Mouse (Mus musculus): ENCODE measurements at regions not wholly inside any gene's neighbourhood (a gene's known extent, or its start where the extent isn't known, plus 50 kb on each side); places are given as distances from the start of the nearest gene placed in this dataset.

DNA sequence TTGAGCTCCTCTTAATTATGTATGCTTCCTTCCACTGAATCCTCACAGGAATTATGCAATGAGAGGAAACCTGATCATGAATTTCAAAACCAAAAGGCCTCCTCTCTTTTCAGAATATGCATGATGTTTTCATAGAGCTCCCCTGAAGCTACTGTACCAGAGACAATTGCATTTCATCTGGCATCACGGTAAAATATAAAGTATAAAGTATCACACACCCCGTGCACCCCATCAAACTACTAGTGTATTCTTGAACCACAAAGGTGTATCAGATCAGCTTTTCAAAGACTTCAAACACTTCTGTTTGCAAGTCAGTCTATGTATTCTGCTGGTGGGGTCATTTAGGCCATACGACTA, 144.4 kb upstream of the Cxadr start:
- H3K27ac ChIP-seq (ENCODE audit: control insufficient read depth, low read depth, low read length): no peak overlapping the region
- no peaks in the 10 kb centered on the region for H3K36me3 ChIP-seq (ENCODE audit: control insufficient read depth in 1 of 2, insufficient read depth in 2 of 2, low read length in 2 of 2)
- DNase-seq (ENCODE audit: low read depth, low spot score): no peak
- no peaks in the 10 kb centered on the region; a peak in 1 of 4 replicates for H3K27me3 ChIP-seq (ENCODE audit: control insufficient read depth in 1 of 2, insufficient read depth in 2 of 2, low read length in 2 of 2)
- no peak for TF ChIP-seq NELFE (IDR thresholded peaks at IDR 0.05; ENCODE audit: low read depth, low read length)
- no peak for TF ChIP-seq GATA1 (IDR thresholded peaks at IDR 0.05; ENCODE audit: low read depth, low read length)
- no peak for TF ChIP-seq UBTF (IDR thresholded peaks at IDR 0.05; ENCODE audit: borderline replicate concordance, insufficient read depth, low read depth, low read length)
- TF ChIP-seq MYB (IDR thresholded peaks at IDR 0.05; ENCODE audit: low read depth, low read length): no peak
- TF ChIP-seq RCOR1 (IDR thresholded peaks at IDR 0.05; ENCODE audit: low read depth, low read length): no peak
- TF ChIP-seq MXI1 (IDR thresholded peaks at IDR 0.05; ENCODE audit: low read depth, low read length): no peak
- TF ChIP-seq TBP (IDR thresholded peaks at IDR 0.05; ENCODE audit: low read depth, low read length): no peak
- TF ChIP-seq BHLHE40 (IDR thresholded peaks at IDR 0.05; ENCODE audit: borderline replicate concordance, low read depth, low read length): no peak
- TF ChIP-seq POLR2AphosphoS2 (IDR thresholded peaks at IDR 0.05; ENCODE audit: low read length): no peak
- TF ChIP-seq GABPA (IDR thresholded peaks at IDR 0.05; ENCODE audit: low read depth, low read length): no peak
- TF ChIP-seq ZC3H11A (IDR thresholded peaks at IDR 0.05; ENCODE audit: low read depth, low read length): no peak
- no peak for TF ChIP-seq USF2 (IDR thresholded peaks at IDR 0.05; ENCODE audit: borderline replicate concordance in 1 of 2, insufficient read depth in 1 of 2, low read depth in 1 of 2, low read length in 2 of 2)
- no peak for TF ChIP-seq MAX (IDR thresholded peaks at IDR 0.05; ENCODE audit: low read length)
- no peak overlapping the region for H3K9ac ChIP-seq (ENCODE audit: control insufficient read depth, low read depth, low read length, poor library complexity, severe bottlenecking)
- no peak overlapping the region for H3K4me3 ChIP-seq (ENCODE audit: control insufficient read depth in 1 of 2, insufficient read depth in 1 of 2, low read depth in 2 of 2, low read length in 2 of 2)
- no peaks in the 10 kb centered on the region for H3K79me2 ChIP-seq (ENCODE audit: control insufficient read depth, insufficient read depth, low read length, poor library complexity)
- no peaks in the 10 kb centered on the region for H3K4me1 ChIP-seq (ENCODE audit: control insufficient read depth in 1 of 2, insufficient read depth in 2 of 2, low read length in 2 of 2)
- no peaks in the 10 kb centered on the region for H3K9me3 ChIP-seq (replicated peaks; ENCODE audit: insufficient read depth, low read length)

DNA sequence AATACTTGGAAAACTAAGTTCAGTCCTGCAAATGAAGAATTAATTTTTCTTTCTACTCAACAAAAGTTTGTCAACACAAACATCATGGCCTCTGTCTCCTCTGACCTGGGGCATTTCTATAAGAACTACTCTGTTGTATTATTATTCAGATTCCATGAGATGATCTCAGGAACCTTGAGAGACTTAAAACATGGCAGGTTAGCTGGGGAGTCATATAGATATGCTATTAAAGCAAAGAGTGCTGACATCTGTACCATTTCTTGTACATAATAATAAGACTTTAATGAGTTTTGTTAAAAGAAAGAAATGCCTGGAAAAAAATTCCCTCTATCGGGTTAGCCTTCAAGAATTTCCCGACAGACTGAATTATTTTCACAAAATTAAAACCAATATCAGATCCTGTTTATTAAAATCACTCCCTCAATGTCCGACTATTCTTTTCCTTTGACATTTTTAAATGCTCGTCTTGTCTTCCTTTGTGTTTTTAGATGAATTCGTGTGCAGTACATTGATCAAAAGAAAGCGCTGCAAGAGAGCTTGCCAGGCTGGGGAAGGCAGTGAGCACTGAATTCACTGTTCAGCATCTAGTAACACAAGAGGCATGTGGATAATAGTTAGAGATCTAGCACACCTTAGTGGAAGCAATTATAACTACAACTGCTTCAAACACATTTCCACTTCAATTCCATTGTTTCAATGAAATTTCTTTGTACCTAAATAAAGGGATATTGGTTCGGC, 145.0 kb upstream of the Cxadr start:
- no peak overlapping the region for H3K9ac ChIP-seq (ENCODE audit: control insufficient read depth, low read depth, low read length, poor library complexity, severe bottlenecking)
- H3K79me2 ChIP-seq (ENCODE audit: control insufficient read depth, insufficient read depth, low read length, poor library complexity): no peaks in the 10 kb centered on the region
- DNase-seq (ENCODE audit: low read depth, low spot score): no peak
- TF ChIP-seq POLR2A (IDR thresholded peaks at IDR 0.05; ENCODE audit: control insufficient read depth in 1 of 2, insufficient read depth in 1 of 2, low read depth in 1 of 2, low read length in 2 of 2, poor library complexity in 1 of 2) (no peak), ZKSCAN1 (IDR thresholded peaks at IDR 0.05; ENCODE audit: low read depth, low read length) (no peak), ZC3H11A (IDR thresholded peaks at IDR 0.05; ENCODE audit: low read depth, low read length) (no peak), MEF2A (IDR thresholded peaks at IDR 0.05; ENCODE audit: extremely low read depth, insufficient replicate concordance, low read depth, low read length, poor library complexity, severe bottlenecking) (no peak), USF1 (IDR thresholded peaks at IDR 0.05; ENCODE audit: low read depth, low read length) (no peak), EP300 (IDR thresholded peaks at IDR 0.05; ENCODE audit: low read depth in 1 of 2, low read length in 2 of 2) (no peak), JUND (IDR thresholded peaks at IDR 0.05; ENCODE audit: low read depth, low read length) (no peak), RCOR1 (IDR thresholded peaks at IDR 0.05; ENCODE audit: low read depth, low read length) (no peak), MAX (IDR thresholded peaks at IDR 0.05; ENCODE audit: low read length) (no peak), USF2 (IDR thresholded peaks at IDR 0.05; ENCODE audit: borderline replicate concordance in 1 of 2, insufficient read depth in 1 of 2, low read depth in 1 of 2, low read length in 2 of 2) (no peak), NELFE (IDR thresholded peaks at IDR 0.05; ENCODE audit: low read depth, low read length) (no peak), MYB (IDR thresholded peaks at IDR 0.05; ENCODE audit: low read depth, low read length) (no peak)
- no peak overlapping the region for H3K4me3 ChIP-seq (ENCODE audit: control insufficient read depth in 1 of 2, insufficient read depth in 1 of 2, low read depth in 2 of 2, low read length in 2 of 2)
- H3K4me1 ChIP-seq (ENCODE audit: control insufficient read depth in 1 of 2, insufficient read depth in 2 of 2, low read length in 2 of 2): no peaks in the 10 kb centered on the region
- no peaks in the 10 kb centered on the region; a peak in 1 of 4 replicates for H3K27me3 ChIP-seq (ENCODE audit: control insufficient read depth in 1 of 2, insufficient read depth in 2 of 2, low read length in 2 of 2)
- no peaks in the 10 kb centered on the region for H3K36me3 ChIP-seq (ENCODE audit: control insufficient read depth in 1 of 2, insufficient read depth in 2 of 2, low read length in 2 of 2)
- H3K27ac ChIP-seq (ENCODE audit: control insufficient read depth, low read depth, low read length): no peak overlapping the region
- no peaks in the 10 kb centered on the region for H3K9me3 ChIP-seq (replicated peaks; ENCODE audit: insufficient read depth, low read length)
